Mouse (Mus musculus): Measurements from ENCODE around the gene Ampd3.

The Ampd3 gene

DNA sequence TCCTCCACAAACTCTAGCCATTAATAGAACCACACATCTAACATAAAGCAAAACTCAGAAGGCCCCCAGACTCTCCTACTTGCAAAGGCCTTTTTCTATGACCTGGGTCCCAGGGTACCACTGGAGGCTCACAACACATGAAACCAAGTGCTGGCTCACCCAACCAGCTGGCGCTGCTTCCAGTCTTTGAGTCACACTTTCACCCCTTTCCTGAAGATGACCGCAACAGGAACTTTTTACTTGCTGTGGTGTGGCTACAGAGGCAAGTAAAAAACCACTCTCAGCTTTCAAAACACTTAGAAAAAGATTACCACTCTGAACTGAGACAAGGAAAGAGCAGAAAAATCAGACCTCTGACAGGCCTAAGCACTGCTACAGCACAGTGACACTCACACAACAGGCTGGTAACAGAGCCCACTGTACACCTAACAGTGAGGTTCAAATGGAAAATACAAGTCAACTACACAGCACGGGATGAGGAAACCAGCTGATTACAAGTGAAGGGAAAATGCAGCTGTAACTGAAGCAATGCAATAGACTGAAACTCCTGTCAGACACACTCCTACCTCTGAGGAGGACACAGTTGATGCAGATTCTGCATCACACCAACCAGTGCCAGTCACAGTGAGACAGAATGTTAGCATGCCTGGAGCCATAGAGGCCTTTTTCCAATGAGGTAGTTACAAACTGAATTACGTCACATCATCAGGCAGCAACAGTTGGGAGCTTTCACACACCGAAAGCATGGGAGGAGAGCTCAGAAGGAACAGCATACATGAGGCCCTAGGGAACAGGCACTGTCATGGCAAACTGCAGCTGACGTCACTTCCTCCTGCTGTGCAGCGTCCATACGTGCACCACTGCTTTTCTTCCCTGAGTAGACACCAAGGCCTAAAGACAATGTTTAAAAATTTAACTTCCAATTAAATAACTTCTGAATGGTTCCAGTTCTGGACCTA, 56.3 kb downstream of the Ampd3 start:
- in situ Hi-C loops (cut with MboI, MseI), result no loop called here

DNA sequence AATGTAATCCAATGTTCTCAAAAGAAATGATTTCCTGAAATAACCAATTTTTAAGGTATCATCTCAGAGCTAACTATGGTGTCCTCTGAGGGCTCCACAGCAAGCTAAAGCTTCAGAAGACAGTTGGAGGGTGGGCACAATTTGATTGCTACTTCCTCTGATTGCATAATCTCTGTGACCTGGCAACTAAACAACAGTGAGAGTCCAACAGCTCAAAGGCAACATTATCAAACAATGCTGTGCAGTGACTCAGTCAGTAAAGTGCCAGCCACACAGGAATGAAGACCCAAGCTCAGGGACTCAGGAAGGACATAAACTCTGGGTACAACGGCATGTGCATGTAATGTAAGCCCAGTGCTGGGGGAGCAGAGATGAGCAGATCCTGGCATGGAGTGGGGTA, 65.0 kb downstream of the Ampd3 start:
- in situ Hi-C loops (cut with MboI, MseI), result no loop called here

DNA sequence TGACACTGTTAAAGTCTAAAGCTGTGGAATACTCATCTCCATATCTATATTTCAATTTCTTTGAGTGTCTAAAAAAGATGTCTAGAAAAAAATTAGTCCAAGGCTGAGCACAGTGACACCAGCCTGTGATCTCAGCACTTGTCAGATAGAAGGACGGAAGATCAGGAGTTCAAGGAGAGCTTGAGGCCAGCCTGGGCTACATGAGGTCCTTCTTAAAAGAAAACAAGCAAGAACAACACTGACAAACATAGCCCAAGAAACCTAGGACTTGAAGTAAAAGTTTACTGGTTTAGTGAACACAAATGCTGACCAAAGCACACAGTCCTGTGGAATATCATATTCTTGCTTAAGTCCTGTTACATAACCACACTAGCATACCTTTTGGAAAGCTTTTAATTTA, 66.0 kb downstream of the Ampd3 start:
- in situ Hi-C loops (cut with MboI, MseI), result no loop called here

DNA sequence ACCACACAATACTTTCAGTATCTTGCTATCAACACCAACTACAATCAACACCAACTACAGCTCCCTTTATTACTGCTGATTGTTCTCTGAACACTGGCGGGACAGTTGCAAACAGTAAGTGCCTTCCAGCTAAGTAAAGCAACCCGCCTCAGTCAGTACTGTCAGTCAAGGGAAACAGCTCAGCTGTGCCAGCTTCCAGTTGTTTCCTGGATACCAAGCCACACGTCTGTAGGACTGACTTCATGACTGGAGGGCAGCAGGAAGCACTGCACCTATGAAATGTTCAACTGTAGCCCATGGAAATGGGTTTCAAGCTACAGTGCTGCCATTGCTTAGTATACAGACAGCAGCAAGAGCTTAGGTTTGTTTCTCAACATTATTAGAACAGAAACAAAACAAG, 66.5 kb downstream of the Ampd3 start:
- in situ Hi-C loops (cut with MboI, MseI), result no loop called here

DNA sequence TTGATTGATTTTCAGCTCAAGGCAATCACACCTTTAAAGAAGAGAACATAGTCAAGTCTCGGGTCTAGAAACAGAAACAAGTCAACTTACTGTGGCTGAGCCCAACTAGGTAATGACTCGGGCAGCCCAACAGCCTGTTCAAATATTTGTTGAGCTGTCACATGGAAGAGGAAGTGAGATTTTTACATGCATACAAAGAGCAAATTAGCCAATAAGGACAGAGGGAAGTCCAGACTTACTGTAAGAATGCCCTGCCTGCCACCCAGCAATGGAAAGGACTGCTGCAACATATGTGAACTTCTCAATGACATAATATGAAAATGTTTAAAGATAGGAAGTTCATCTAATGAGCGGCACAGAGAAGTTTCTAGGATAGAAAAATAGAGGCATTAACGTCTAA, 72.3 kb downstream of the Ampd3 start:
- in situ Hi-C loops (cut with MboI, MseI), result no loop called here

DNA sequence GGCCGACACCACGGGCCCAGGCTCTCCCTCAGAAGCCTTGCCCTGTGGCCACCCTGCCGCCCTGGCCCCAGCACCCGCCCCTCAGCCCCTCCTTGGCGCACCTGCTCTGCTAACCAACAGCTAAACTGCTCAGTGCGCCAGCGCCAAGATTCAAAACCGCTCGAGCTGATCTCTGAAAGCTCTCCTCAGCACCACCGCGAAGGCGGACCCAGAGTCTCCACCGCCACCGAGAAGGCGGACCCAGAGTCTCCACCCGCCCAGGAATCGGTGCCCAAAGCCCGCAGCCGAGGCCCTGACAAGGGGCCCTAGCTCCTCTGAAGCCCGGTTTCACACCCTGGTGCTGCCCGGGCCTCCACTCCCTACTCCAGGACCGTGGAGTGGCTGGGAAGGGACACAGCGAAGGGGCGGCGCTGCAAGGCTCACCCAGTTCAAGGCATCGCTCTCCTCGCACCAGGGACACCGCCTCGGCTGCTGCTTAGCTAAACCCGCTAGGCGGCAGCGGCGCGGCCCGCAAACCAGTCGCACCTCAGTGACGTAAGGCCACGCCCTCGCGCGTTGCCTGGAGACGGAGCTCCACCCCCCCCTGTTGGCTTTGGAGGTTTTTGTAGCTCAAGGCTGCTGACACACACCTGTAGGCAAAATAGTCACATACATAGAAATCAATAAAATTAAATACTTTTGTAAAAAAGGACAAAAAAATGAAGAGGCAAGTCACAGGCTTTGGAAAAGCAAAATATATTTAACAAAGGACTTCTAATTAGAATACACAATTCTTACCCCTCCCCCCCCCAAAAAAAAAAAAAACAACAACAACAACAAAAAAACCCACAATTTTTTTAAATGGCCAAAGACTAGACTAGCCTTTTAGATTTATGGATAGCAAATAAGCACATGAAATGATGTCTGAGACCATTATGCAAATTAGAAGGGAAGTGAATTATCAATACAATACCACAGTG, 76.2 kb downstream of the Ampd3 start, which contains the start of gene Rnf141:
TSS of gene Rnf141 (minus strand) at position 542 of the 959 bp plus-strand sequence.
- in situ Hi-C loops (cut with MboI, MseI), result no loop called here

DNA sequence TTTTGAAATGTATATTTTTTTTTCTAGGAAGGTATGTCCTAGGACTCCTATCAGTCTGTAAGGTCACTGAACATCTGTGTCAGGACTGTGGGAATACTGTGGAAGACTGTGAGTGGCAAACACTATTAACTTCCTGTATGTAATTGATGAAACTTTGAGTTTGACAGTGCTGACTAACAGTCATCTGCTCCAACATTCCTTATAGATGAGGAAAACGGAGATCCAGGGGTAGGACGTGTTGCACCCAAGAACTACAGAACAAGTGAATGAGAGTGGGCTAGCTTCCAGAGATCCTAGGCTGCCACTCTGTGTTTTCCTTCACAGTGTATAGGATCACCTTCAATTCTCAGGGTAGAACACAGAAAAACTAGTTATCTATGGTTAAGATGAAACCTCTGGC, 79.3 kb downstream of the Ampd3 start:
- in situ Hi-C loops (cut with MboI, MseI), result no loop called here

DNA sequence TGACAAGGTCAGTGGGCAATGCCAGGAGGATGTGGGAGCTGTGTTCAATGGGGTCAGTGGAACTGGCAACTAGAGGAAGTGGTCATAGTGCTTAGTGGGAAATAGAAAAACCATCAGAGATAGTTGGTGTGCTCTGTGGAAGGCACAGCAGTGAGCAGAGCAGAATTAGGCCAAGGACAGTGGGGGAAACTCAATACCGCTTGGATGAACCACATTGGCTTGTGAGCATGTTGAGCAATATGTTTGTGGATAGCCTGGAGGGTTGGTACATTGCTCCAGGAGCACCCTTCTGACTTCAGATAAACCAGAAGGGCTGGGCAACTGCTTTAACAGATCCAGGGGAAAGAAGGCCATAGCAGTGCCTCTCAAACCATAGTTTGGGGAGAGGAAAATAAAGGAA, 80.4 kb downstream of the Ampd3 start:
- in situ Hi-C loops (cut with MboI, MseI), result no loop called here

DNA sequence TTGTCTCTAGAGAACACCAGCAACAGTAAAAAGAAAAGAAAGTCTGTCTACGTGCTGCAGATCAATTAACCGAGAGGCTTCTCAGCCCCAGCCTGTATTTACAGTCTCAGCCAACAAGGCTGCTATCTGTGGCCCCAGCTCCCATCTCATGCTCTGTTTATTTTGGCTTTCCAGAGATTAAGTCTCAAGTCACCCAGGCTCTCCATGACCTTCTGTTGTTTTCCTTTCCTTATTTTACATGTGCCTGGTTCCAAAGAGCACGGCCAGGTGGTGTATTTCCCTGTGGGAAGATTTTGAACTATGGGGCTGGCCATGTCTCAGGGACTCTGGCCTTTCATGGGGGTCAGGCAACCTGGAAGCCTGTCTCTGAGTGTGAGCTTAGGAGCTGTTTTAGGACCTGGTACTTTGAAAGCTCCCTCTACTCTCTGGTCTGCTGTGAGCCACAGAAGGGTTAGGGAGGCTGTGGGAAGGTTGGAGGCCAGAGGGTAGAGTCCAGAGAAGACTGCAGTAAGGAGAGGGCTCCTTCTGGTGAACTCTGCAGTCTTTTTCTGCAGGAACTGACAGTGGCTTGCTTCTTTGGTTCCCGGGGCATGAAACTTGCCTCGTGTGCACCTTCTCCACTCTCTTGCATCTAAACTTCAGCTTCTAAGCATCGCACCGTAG, 83.7 kb downstream of the Ampd3 start:
- in situ Hi-C loops (cut with MboI, MseI), result loop anchor here in 1 of 2 experiments (25.0 kb wide), 1 partner anchor 1914 kb away; the partner anchor contains the start of genes Eif3f and Nlrp10

DNA sequence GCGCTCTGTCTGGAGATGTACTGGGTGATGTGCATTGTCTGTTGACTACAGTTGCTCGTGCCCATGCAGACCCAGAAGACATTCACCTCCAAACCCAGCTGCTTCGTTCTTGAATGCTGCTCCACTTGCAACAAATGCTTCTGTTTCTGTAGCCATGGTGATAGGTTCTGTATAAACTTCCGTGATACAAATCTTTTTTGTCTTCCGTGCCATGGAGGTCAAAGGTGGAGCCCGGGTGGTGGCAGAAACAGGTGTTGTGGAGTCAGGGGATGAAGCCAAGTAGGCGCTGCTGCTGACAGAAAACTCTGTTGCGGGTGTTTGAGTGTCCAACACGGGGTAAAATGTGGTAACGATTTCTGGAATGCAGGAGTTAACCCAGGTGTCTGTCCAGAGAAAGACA, 85.6 kb downstream of the Ampd3 start:
- in situ Hi-C loops (cut with MboI, MseI), result loop anchor here in 1 of 2 experiments (25.0 kb wide), 1 partner anchor 1916 kb away; the partner anchor contains the start of genes Eif3f and Nlrp10

DNA sequence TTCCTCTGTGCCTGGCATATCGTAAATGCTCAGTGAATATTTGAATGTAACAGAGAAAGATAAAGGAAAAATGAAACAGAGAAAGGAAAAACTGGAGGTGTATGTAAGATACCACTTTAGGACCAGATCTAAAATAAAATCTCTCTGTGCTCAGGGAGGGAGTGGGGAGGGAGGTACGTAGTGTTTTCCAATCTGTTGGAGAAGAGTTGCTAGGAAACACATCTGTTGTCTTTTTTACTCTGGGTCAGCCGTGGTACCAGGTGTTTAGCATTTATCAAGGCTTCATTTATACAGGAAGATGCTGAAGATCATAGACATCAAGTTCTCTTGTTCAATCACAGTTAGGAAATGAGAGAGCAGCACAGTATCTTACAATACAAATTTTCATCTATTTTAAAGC, 86.5 kb downstream of the Ampd3 start:
- in situ Hi-C loops (cut with MboI, MseI), result loop anchor here in 1 of 2 experiments (25.0 kb wide), 1 partner anchor 1917 kb away; the partner anchor contains the start of genes Eif3f and Nlrp10

DNA sequence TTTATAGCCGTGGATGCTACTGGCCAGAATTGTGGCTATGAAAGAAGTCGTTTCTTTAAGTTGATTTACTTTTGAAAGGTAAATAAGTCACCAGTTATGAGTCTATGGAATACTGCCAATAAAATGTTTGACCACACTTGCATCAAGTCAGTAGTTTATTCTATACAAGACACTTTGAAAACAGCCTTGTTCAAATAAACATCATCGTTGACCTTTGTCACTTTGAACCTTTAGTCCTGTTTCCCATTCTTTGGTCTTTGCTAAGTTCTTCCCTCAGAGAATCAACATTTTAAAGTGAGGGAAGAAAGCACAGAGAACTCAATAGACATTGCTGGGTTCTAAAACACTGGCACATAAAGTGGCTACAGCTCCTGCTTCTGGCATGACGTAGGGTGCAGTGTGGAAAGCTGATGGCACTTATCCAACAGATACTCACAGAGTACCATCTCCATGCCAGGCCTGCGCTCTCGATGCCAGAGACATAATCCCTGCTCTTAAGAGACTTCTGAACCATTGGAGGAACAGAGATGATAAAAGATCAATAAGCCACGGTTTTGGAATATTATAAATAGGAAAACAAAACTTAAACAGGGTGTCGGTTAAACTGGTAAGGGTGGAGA, 87.0 kb downstream of the Ampd3 start:
- in situ Hi-C loops (cut with MboI, MseI), result loop anchor here in 1 of 2 experiments (25.0 kb wide), 1 partner anchor 1918 kb away; the partner anchor contains the start of genes Eif3f and Nlrp10

DNA sequence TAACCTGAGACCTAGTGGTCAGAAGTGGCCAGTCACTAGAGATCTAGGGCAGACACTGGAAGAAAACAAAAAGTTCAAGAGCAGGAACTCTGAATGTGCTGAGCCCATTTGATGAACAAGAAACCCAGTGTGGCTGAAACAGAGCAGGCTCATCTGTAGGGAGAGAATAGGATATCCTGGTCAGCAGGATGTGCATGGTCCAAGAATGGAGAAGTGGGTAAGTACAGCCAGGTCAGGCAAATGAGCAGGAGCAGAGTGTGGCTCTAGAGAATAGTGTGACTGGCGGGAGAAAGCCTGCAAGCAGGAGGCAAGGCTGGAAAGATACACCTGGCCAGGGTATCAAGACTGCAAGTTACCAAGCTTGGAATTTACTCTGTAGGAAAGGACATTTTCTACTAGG, 87.6 kb downstream of the Ampd3 start:
- in situ Hi-C loops (cut with MboI, MseI), result loop anchor here in 1 of 2 experiments (25.0 kb wide), 1 partner anchor 1918 kb away; the partner anchor contains the start of genes Eif3f and Nlrp10

DNA sequence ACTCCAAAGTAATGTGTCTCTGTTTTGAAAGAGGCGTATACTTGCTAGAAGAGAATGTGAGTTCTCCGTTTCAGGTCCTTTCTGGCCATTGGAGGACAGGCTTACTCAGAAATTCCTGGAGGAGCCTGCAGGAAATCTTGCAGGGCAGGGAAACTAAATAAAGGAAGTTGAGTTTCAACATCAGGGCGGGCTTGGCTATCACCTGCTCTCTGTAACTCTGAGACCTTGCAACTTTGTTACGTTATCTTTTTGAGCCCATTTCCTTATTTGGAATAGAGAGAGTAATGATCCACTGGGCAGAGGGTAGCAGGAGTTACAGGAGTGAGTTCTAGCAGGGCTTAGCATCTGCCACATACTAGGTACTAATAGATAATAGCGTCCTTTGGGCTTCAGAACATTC, 92.1 kb downstream of the Ampd3 start:
- in situ Hi-C loops (cut with MboI, MseI), result loop anchor here in 1 of 2 experiments (25.0 kb wide), 1 partner anchor 1923 kb away; the partner anchor contains the start of genes Eif3f and Nlrp10
